Mouse (Mus musculus) heart, adult 2 months (tissue): ENCODE measurements at regions not wholly inside any gene's neighbourhood (a gene's known extent, or its start where the extent isn't known, plus 50 kb on each side); places are given as distances from the start of the nearest gene placed in this dataset.

ENCODE experiments used
- CTCF ChIP-seq: fragments of 200-600 bp; IDR thresholded peaks from 2 replicates; pipeline ENCODE4 v1.8.1; 2022; ENCODE audit warnings: antibody characterized with exemption, mild to moderate bottlenecking, moderate library complexity
- POLR2A ChIP-seq: fragments of 200-500 bp; IDR thresholded peaks from 2 replicates; pipeline ENCODE4 v1.6.1; 2011; ENCODE audit warnings: mild to moderate bottlenecking, low read depth, low read length, control low read depth; ENCODE audit not compliant: insufficient read depth

GRCm38 (mm10) chr7:73612752-73613092 is 71.1 kb upstream of the Chd2 start:
- TF ChIP-seq CTCF = no peak
- no peak for TF ChIP-seq POLR2A
